Comparison of ENCODE assay signal across 9 mouse cellular contexts in genomic region chr8:87570880-87571279, GRCm38 (mm10). TPM values are rescaled to one million over a fixed set of nuclear protein-coding genes. Genes with fewer than 3 reads are reported as not detected.
A peak's percentile ranks its signal among the peaks of the same experiment; 100 is the strongest.
DNase-seq lines count a peak whose midpoint lies in the region; ATAC-seq and TF ChIP-seq lines count a peak whose summit lies in the region.
"Had no signal": no experiment of that assay in that cellular context is flagged by ENCODE, and none has a peak within 500 bp of the region (broad histone marks: within the 10 kb centered on the region; RNA-seq: fewer than 3 reads in every experiment).

No protein-coding gene starts in this region.

- H3K4me1 ChIP-seq in lung, postnatal 0 days (ENCODE audit: insufficient read depth, low read depth, low read length): 0 out of 2 replicates have a peak, but pooled peaks cover 4% of the 10 kb centered on the region
- H3K4me1 ChIP-seq in hindbrain, embryonic 11.5 days (replicated peaks; ENCODE audit: control insufficient read depth, insufficient read depth, low read length): 0 out of 2 replicates have a peak, but pooled peaks cover 2% of the 10 kb centered on the region
- peaks cover 13% of the 10 kb centered on the region for H3K4me1 ChIP-seq in neural tube, embryonic 15.5 days

- no peak overlapping the region for H3K4me3 ChIP-seq in lung, postnatal 0 days (ENCODE audit: low read depth, low read length)
- no peak overlapping the region for H3K4me3 ChIP-seq in hindbrain, embryonic 11.5 days (ENCODE audit: low read depth, low read length)
- no peak overlapping the region for H3K4me3 ChIP-seq in neural tube, embryonic 15.5 days (replicated peaks)

- no peaks in the 10 kb centered on the region for H3K27me3 ChIP-seq in lung, postnatal 0 days (replicated peaks; ENCODE audit: insufficient read depth, low read length)
- no peaks in the 10 kb centered on the region for H3K27me3 ChIP-seq in hindbrain, embryonic 11.5 days (ENCODE audit: control insufficient read depth, insufficient read depth, low read length)
- H3K27me3 ChIP-seq in neural tube, embryonic 15.5 days (replicated peaks): no peaks in the 10 kb centered on the region

- ATAC-seq in lung, postnatal 0 days: no peak
- no peak for ATAC-seq in hindbrain, embryonic 11.5 days (ENCODE audit: low FRiP score)
- no peak for ATAC-seq in neural tube, embryonic 15.5 days (ENCODE audit: low FRiP score)

- no peaks in the 10 kb centered on the region for H3K9me3 ChIP-seq in lung, postnatal 0 days (ENCODE audit: low read length)
- no peaks in the 10 kb centered on the region for H3K9me3 ChIP-seq in hindbrain, embryonic 11.5 days (ENCODE audit: control insufficient read depth, low read length)
- H3K9me3 ChIP-seq in neural tube, embryonic 15.5 days (replicated peaks): no peaks in the 10 kb centered on the region

- H3K36me3 ChIP-seq in lung, postnatal 0 days (ENCODE audit: insufficient read depth, low read length): no peaks in the 10 kb centered on the region
- H3K36me3 ChIP-seq in hindbrain, embryonic 11.5 days (ENCODE audit: control insufficient read depth, insufficient read depth, low read length): no peaks in the 10 kb centered on the region
- no peaks in the 10 kb centered on the region for H3K36me3 ChIP-seq in neural tube, embryonic 15.5 days

- no peak for TF ChIP-seq EP300 in lung, postnatal 0 days (IDR thresholded peaks at IDR 0.05)

- WGBS in lung, postnatal 0 days: 15% methylated on average over 7 of the region's 7 CpGs
- WGBS in hindbrain, embryonic 11.5 days: 10% methylated on average over 7 of the region's 7 CpGs
- 12% methylated on average over 7 of the region's 7 CpGs for WGBS in neural tube, embryonic 15.5 days

- TF ChIP-seq CTCF in lung, postnatal 0 days (IDR thresholded peaks at IDR 0.05): peak; percentile 34

- H3K4me2 ChIP-seq in lung, postnatal 0 days (replicated peaks; ENCODE audit: low read depth, low read length): peak overlapping the region; percentile 42
- H3K4me2 ChIP-seq in hindbrain, embryonic 11.5 days (replicated peaks; ENCODE audit: low read depth, low read length): no peak overlapping the region; the same call in 1 of the 2 replicates
- peak overlapping the region; percentile 44 for H3K4me2 ChIP-seq in neural tube, embryonic 15.5 days

- H3K9ac ChIP-seq in lung, postnatal 0 days (replicated peaks; ENCODE audit: low read depth): no peak overlapping the region
- H3K9ac ChIP-seq in hindbrain, embryonic 11.5 days (ENCODE audit: low read depth, low read length): peak overlapping the region; percentile 58; the same call in 1 of the 2 replicates
- H3K9ac ChIP-seq in neural tube, embryonic 15.5 days (replicated peaks): no peak overlapping the region

- DNase-seq in lung, postnatal 0 days (ENCODE audit: low spot score): no peak
- no peak for DNase-seq in lung, postnatal 14 days
- DNase-seq in embryo, embryonic 10 days (ENCODE audit: low spot score): peak; percentile 62
- DNase-seq in hindbrain, embryonic 11.5 days (ENCODE audit: low spot score): peak; percentile 37
- no peak for DNase-seq in lung, postnatal 10 days
- no peak for DNase-seq in adrenal gland, postnatal 10 days
- DNase-seq in spleen, postnatal 36 days (ENCODE audit: low spot score in 2 of 2): no peak
- DNase-seq: right cerebral cortex, postnatal 4 days had no signal

- H3K27ac ChIP-seq in lung, postnatal 0 days (ENCODE audit: low read length): no peak overlapping the region
- no peak overlapping the region for H3K27ac ChIP-seq in hindbrain, embryonic 11.5 days (ENCODE audit: low read depth, low read length)
- peak overlapping the region; percentile 28; the same call in 1 of the 2 replicates for H3K27ac ChIP-seq in neural tube, embryonic 15.5 days (replicated peaks)

RNA-seq across cellular contexts. Expression of gene 4933402J07Rik, which starts 7.2 kb away (rescaled TPM):
- polyA plus RNA-seq in lung, postnatal 0 days (2015; fragmentation: Nextera tagmentation; extraction: Ambion mirVana): not detected in 2 replicates
- not detected in 2 replicates for polyA plus RNA-seq in hindbrain, embryonic 11.5 days (2014; fragmentation: Nextera tagmentation; extraction: Ambion mirVana)
- not detected in 2 replicates for polyA plus RNA-seq in neural tube, embryonic 15.5 days (2015; fragmentation: Nextera tagmentation; extraction: Ambion mirVana)
- not detected for total RNA-seq in adrenal gland, postnatal 10 days (2021)

Comparison
In these comparisons a context has a peak if more than half of its experiments do, and no peak if none do; other contexts are left out.
1. DNase-seq: peak in embryo, embryonic 10 days (single experiment) and hindbrain, embryonic 11.5 days (single experiment); none in lung, postnatal 0 days (single experiment), lung, postnatal 14 days (single experiment), lung, postnatal 10 days (single experiment), adrenal gland, postnatal 10 days (single experiment) and spleen, postnatal 36 days (0 of 2).